Mouse (Mus musculus) mouse embryonic stem cell (cell line): ENCODE measurements around the gene Clca2.

Experiments used
- in situ Hi-C, 2 experiments: fragments of 300-500 bp; cut with MboI; formaldehyde crosslinking; loops; 1 replicate in 1 of 2; 3 replicates in 1 of 2; pipeline ENCODE4 v1.14.3; 2019 to 2020; ENCODE audit warnings: low sequenced_read_pairs in 2 of 2, low pct_unique_long_range_greater_than_20kb in 1 of 2, mixed read lengths in 1 of 2; ENCODE audit not compliant: unreplicated experiment in 1 of 2

Clca2 gene

GRCm38 (mm10) chr3:145099291-145099690, at the start of gene Clca2:
Gene Clca2, minus strand, starts transcription at chr3:145099443.
- in situ Hi-C loops, result no loop called here

DNA sequence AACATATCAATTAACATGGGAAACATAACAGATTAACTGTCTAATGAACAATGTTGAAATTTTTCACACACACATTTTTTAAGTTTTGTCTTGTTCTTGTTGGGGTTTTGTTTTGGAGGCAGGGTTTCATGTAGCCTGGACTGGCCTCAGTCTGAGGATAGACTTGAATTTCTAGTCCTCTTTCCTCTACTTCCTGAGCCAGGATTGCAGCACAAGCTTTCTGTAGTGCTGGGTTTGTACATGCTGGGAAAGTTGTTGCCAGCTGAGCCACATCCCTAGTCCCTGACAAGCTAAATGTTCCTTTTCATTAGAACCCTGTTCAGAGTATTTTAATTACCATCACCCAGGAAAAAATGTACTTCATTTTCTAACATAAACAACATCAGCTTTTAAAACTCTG, 48.7 kb upstream of the Clca2 start:
- in situ Hi-C loops, result no loop called here

GRCm38 (mm10) chr3:145147483-145147882, 48.2 kb upstream of the Clca2 start:
- in situ Hi-C loops, result no loop called here

DNA sequence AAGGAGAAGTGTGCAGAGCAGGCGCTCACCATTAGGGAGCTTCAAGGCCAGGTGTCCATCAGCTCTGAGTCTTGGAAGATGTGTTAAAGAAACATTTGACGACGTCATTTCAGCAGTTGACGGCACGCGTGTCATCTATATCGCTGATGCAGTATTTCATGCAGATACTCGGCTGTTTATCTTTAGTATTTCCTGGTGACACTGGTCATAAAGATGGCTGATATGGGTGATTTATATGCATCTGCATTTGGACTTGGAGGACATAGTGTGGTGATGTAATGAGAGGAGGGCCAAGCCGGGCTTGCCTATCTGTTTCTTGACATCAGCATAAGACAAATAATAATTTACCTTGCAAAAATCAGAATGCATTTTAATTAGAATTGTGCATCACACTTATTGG, 47.6 kb upstream of the Clca2 start:
- in situ Hi-C loops, result no loop called here

GRCm38 (mm10) chr3:145143856-145144255, 44.6 kb upstream of the Clca2 start:
- in situ Hi-C loops, result no loop called here

- in situ Hi-C loops, result no loop called here
Observed at GRCm38 (mm10) chr3:145142925-145143324, 43.7 kb upstream of the Clca2 start.

DNA sequence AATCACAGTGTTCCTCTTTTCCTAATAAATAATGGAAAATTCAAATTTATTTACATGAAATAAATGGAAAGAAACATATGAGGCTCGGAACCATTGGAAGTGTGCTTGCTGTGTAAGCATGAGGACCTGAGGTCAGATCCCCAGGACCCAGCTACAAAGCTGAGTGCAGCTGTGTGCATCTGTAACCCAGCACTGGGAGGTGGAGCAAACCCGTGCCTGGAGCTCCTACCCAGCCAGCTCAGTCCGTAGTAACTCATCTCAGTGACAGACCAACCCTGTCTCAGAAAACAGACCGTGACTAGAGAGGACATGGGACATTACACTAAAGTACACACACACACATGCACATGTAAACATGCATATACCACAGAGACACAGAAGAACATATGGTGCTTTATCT, 41.0 kb upstream of the Clca2 start:
- in situ Hi-C loops, result no loop called here

DNA sequence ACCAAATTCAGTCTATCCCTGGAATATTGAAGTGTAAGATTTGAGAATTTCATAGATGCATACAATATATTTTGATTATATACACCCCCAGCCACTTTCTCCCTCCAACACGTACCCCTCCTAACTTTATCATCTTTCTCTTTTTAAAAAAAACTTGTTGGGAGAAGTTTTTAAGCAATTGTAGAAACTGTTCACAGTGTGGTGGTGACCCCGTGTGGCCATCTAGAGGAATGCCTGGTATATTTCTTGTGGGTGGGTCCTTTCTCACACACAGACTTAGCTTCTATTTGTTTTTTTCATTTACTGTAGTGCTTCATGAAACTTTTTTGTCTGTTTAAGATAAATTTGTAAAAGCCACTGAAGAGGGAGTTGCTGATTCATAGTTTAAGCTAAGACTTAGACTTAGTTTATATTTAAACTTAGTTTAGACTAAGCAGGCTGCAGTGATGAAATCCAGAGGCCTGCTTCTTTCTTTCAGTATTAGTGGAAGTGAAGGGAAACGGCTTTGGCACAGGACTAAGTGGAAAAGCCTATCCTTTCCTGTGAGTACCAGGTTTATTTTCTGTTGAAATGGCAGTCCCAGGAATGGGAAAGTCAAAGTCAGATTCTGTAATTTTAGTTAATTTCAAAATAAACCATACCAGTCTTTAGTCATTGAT, 32.1 kb upstream of the Clca2 start:
- in situ Hi-C loops, result no loop called here

- in situ Hi-C loops, result no loop called here
Observed at GRCm38 (mm10) chr3:145129356-145129755, 30.1 kb upstream of the Clca2 start.

DNA sequence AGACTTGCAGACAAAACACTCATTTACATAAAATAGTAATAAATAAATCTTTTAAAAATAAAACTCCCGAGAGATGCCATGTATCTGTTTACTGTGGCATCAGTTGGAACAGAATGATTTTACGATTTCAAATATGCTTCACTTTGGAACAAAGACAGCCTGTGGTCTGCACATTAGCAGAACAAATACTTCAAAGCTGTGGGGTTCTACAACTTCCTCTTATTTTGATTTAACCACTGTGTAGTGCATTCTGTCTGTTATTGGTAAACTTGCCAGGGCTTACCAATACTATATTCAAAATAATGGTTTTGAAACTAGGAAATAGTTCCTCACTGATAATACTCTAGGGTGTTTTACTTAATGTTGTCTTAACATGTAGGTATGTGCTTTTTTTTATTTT, 27.4 kb upstream of the Clca2 start:
- in situ Hi-C loops, result no loop called here

GRCm38 (mm10) chr3:145119425-145119824, 20.2 kb upstream of the Clca2 start:
- in situ Hi-C loops, result loop anchor here in 1 of 2 experiments (25.0 kb wide), 1 partner anchor 507 kb away; no protein-coding TSS in a partner anchor

DNA sequence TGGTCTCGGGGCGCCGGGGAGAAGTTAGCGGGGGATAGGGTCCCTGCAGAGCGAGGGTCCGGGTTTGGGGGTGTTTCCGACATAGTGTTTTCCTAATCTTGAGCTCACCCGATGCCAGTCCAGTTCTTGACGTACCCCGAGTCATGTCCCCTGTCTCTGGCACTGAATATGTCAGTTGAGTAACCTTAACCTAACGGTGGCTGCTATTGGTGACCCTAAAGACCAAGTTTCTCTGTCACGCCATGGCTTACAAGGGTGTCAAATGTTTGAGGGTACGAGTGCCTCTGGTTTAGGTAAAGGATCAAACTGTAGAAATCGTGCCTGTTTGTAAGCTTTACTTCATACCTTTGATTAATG, 19.7 kb upstream of the Clca2 start:
- in situ Hi-C loops, result loop anchor here in 1 of 2 experiments (25.0 kb wide), 1 partner anchor 507 kb away; no protein-coding TSS in a partner anchor

DNA sequence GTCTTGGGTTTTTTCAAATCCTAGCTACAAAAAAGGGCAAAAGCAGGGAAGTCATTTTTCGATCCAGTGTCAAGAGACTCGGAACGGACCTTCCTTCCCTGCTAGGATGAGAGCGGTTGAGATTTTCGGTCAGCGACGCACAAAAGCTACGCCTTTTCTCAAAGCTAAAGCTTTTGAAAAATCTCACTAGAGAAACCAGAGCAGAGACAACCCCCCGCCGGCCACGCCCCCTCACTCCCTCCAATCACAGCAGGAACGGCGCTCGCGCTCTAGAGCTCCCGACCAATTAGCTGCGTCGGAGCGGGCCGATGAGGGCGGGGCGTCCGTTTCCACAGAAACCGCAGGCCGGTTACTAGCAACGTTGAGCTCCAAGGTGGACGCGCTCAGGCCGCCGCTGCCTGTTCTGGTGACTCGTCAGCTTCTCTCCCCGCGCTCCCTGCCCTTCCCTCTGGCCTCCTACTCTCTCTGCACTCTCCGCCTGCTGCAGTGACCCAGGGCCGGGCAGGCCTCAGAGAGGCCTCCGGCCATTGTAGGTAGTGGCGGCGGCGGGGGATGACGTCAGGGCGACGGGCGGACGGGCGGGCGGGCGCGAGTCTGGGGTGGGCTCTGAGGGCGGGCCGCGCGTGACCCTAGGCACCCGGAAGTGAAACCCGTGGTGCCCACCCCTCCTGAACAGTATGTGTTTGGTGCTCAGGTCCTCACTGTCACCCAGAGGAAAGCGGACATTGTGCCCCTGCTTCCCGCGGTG, 19.2 kb upstream of the Clca2 start, which contains the start of gene Odf2l:
Gene Odf2l (plus strand): TSS at position 335 of the 748 bp plus-strand sequence.
- in situ Hi-C loops, result loop anchor here in 1 of 2 experiments (25.0 kb wide), 1 partner anchor 506 kb away; no protein-coding TSS in a partner anchor

DNA sequence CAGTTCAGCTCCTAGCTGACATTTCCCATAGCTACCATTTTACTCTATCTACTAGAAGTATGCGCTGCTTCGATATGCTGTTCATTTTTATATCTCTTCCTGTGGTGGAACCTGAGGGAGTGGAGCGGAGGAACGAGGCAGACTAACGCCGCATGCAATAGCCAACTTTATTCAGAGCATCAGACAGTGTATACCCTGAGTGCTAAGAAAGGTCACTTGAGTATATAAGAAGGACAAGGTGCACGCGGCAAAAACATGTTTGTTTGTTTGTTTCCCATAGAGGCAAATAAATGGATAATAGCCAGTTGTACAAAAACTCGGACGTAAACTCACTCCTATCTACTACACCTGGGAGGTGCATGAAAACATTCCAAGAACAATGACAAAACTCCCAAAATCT, 18.4 kb upstream of the Clca2 start:
- in situ Hi-C loops, result loop anchor here in 1 of 2 experiments (25.0 kb wide), 1 partner anchor 505 kb away; no protein-coding TSS in a partner anchor

DNA sequence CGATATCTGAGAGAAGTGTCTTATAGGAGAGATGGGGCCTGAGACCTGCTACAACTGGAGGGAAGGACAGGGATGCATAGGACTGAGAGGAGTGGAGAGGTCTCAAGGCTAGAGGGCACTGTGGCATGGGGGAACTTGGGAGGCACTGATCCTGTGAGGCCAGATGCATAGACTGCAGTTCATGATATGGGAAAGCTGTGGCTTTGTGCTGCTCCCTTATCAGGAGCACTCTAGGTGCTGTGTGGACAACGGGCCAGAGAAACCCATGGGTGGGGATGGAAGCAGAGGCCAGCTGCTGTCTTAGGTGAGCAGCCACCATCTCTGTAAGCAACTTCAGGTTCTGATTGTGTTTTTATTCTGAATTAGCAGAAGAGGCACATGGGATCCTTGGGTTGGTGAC, 15.9 kb upstream of the Clca2 start:
- in situ Hi-C loops, result loop anchor here in 1 of 2 experiments (25.0 kb wide), 1 partner anchor 503 kb away; no protein-coding TSS in a partner anchor

GRCm38 (mm10) chr3:145105773-145106504, 6.7 kb upstream of the Clca2 start:
- in situ Hi-C loops, result loop anchor here in 1 of 2 experiments (25.0 kb wide), 1 partner anchor 494 kb away; no protein-coding TSS in a partner anchor

- in situ Hi-C loops, result loop anchor here in 1 of 2 experiments (25.0 kb wide), 1 partner anchor 493 kb away; no protein-coding TSS in a partner anchor
Observed at GRCm38 (mm10) chr3:145105076-145105772, 6.0 kb upstream of the Clca2 start.

GRCm38 (mm10) chr3:145103770-145104169, 4.5 kb upstream of the Clca2 start:
- in situ Hi-C loops, result loop anchor here in 1 of 2 experiments (25.0 kb wide), 1 partner anchor 491 kb away; no protein-coding TSS in a partner anchor
